Mouse (Mus musculus) heart, adult 11 months (tissue): ENCODE results near the gene Mrap2.
A peak's percentile ranks its signal among the peaks of the same experiment; 100 is the strongest.

Experiments used
- DNase-seq: peaks from one replicate; pipeline ENCODE4 v3.0.0; 2022

Gene Mrap2

GRCm38 (mm10) chr9:87144106-87144505, at the start of gene Mrap2:
Gene Mrap2 (plus strand): TSS chr9:87144306.
- DNase-seq = peak; percentile 84

GRCm38 (mm10) chr9:87097989-87098388, 46.1 kb upstream of the Mrap2 start:
- peak; percentile 92 for DNase-seq

- DNase-seq = peak; percentile 83
Observed at GRCm38 (mm10) chr9:87115019-87115418, 29.1 kb upstream of the Mrap2 start.

GRCm38 (mm10) chr9:87115456-87115931, 28.6 kb upstream of the Mrap2 start:
- peak; percentile 49 for DNase-seq

GRCm38 (mm10) chr9:87115978-87116377, 28.1 kb upstream of the Mrap2 start:
- DNase-seq = peak; percentile 24

- DNase-seq = peak; percentile 69
Observed at GRCm38 (mm10) chr9:87118996-87119395, 25.1 kb upstream of the Mrap2 start.

- DNase-seq = peak; percentile 41
Observed at GRCm38 (mm10) chr9:87121956-87122493, 22.1 kb upstream of the Mrap2 start.

GRCm38 (mm10) chr9:87127046-87127445, 17.1 kb upstream of the Mrap2 start:
- peak; percentile 63 for DNase-seq

- peak; percentile 89 for DNase-seq
Observed at GRCm38 (mm10) chr9:87135765-87136558, 8.1 kb upstream of the Mrap2 start.

GRCm38 (mm10) chr9:87143076-87143475, 1.0 kb upstream of the Mrap2 start:
- peak; percentile 65 for DNase-seq

- DNase-seq = peak; percentile 87
Observed at GRCm38 (mm10) chr9:87144532-87144931, 426 bp downstream of the Mrap2 start.

- DNase-seq = peak; percentile 76
Observed at GRCm38 (mm10) chr9:87145180-87145579, 1.1 kb downstream of the Mrap2 start.

- peak; percentile 80 for DNase-seq
Observed at GRCm38 (mm10) chr9:87145671-87146070, 1.6 kb downstream of the Mrap2 start.

GRCm38 (mm10) chr9:87146400-87146799, 2.3 kb downstream of the Mrap2 start:
- DNase-seq = peak; percentile 55

GRCm38 (mm10) chr9:87147927-87148326, 3.8 kb downstream of the Mrap2 start:
- no peak for DNase-seq

GRCm38 (mm10) chr9:87152641-87153325, 8.7 kb downstream of the Mrap2 start:
- peak; percentile 22 for DNase-seq

- DNase-seq = peak; percentile 90
Observed at GRCm38 (mm10) chr9:87162559-87162958, 18.5 kb downstream of the Mrap2 start.

GRCm38 (mm10) chr9:87167001-87167830, 23.1 kb downstream of the Mrap2 start:
- DNase-seq = no peak

GRCm38 (mm10) chr9:87168051-87168450, 23.9 kb downstream of the Mrap2 start:
- no peak for DNase-seq

- DNase-seq = no peak
Observed at GRCm38 (mm10) chr9:87169144-87169543, 25.0 kb downstream of the Mrap2 start.

- no peak for DNase-seq
Observed at GRCm38 (mm10) chr9:87170891-87171290, 26.8 kb downstream of the Mrap2 start.

- DNase-seq = peak; percentile 91
Observed at GRCm38 (mm10) chr9:87171517-87171916, 27.4 kb downstream of the Mrap2 start.

- DNase-seq = no peak
Observed at GRCm38 (mm10) chr9:87178534-87178933, 34.4 kb downstream of the Mrap2 start.
